Comparison of ENCODE assay signal across 8 mouse cellular contexts in genomic region chr15:66441480-66442124, GRCm38 (mm10). TPM values are rescaled to one million over a fixed set of nuclear protein-coding genes. Genes with fewer than 3 reads are reported as not detected.
"Had no signal": no experiment of that assay in that cellular context is flagged by ENCODE, and none has a peak within 500 bp of the region (broad histone marks: within the 10 kb centered on the region; RNA-seq: fewer than 3 reads in every experiment).

No protein-coding gene starts in this region.

- H3K9ac ChIP-seq: limb, embryonic 13.5 days; liver, embryonic 14.5 days; neural tube, embryonic 13.5 days had no signal

- H3K27ac ChIP-seq: layer of hippocampus, adult 2 months; limb, embryonic 13.5 days; liver, embryonic 14.5 days; neural tube, embryonic 13.5 days had no signal

- H3K9me3 ChIP-seq: limb, embryonic 13.5 days; neural tube, embryonic 13.5 days had no signal

- H3K27me3 ChIP-seq: limb, embryonic 13.5 days; neural tube, embryonic 13.5 days had no signal

- DNase-seq: lung, adult 18-20 months had no signal

- H3K4me2 ChIP-seq: limb, embryonic 13.5 days; neural tube, embryonic 13.5 days had no signal

- H3K36me3 ChIP-seq: limb, embryonic 13.5 days; neural tube, embryonic 13.5 days had no signal

- H3K4me1 ChIP-seq: limb, embryonic 13.5 days; neural tube, embryonic 13.5 days had no signal

- ATAC-seq: intestine, postnatal 0 days had no signal

- H3K4me3 ChIP-seq: layer of hippocampus, adult 2 months; limb, embryonic 13.5 days; neural tube, embryonic 13.5 days had no signal

RNA-seq across cellular contexts. Expression of gene Lrrc6, which starts 59.1 kb away (rescaled TPM):
- total RNA-seq: liver, adult 2 months; megakaryocyte-erythroid progenitor cell, adult 5-6 weeks had no signal
- polyA plus RNA-seq: intestine, postnatal 0 days; limb, embryonic 13.5 days; liver, adult 2 months; liver, embryonic 14.5 days had no signal
